Mouse (Mus musculus): ENCODE results near the gene Rasip1. TPM values are rescaled to one million over a fixed set of nuclear protein-coding genes. Genes with fewer than 3 reads are reported as not detected.

Rasip1 gene
- total RNA-seq (2021): 1 to 10 TPM; 6.9 to 7.0 TPM
- long read RNA-seq, experiment 1, partial matches to known transcripts: 1 of 6 reads
- long read RNA-seq, experiment 1, other reads (novel, unspliced or antisense): 1 of 6 reads
- long read RNA-seq, experiment 2, transcript Rasip1-201 (12 exons, 3,202 nt): major isoform, 8 of 11 reads
- long read RNA-seq, experiment 2, partial matches to known transcripts: 2 of 11 reads
- long read RNA-seq, experiment 2, other reads (novel, unspliced or antisense): 1 of 11 reads

GRCm38 (mm10) chr7:45627261-45627660, at the start of gene Rasip1:
Gene Rasip1 (plus strand): TSS chr7:45627488.
- DNase-seq: peak in 1 of 2 experiments; percentile 26
- intact Hi-C loops (cut with DNase I): no loop called here

GRCm38 (mm10) chr7:45585923-45586322, 41.4 kb upstream of the Rasip1 start:
- no peak for DNase-seq
- intact Hi-C loops (cut with DNase I): no loop called here

GRCm38 (mm10) chr7:45587631-45588592, 39.4 kb upstream of the Rasip1 start:
- intact Hi-C loops (cut with DNase I): loop anchor here (2.0 kb wide), 1 partner anchor 31 kb away; no protein-coding TSS in a partner anchor
- no peak for DNase-seq

DNA sequence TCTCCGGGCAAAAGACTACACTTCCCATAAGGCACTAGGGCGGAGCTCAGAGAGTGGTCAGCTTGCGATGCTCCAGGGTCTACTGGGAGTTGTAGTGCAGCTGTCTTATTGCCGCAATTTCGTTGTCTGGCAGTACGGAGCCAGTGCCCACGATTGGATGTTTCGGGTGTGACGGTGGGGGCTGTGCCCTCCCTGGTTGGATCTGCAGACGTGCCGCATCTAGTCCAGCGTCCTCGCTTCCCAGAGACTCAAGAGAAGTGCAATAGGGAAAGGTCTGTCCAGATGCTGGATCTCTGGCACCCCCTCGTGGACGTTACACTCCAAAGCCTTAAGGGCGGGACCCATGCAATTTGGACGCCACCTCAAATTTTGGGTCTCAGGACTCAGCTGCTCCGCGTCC, 38.1 kb upstream of the Rasip1 start:
- intact Hi-C loops (cut with DNase I): loop anchor here (2.0 kb wide), 1 partner anchor 32 kb away; no protein-coding TSS in a partner anchor
- peak; percentile 89 to 92 for DNase-seq

- DNase-seq: no peak
- intact Hi-C loops (cut with DNase I): loop anchor here (2.0 kb wide), 1 partner anchor 33 kb away; no protein-coding TSS in a partner anchor
Measured at GRCm38 (mm10) chr7:45589898-45590297, 37.4 kb upstream of the Rasip1 start.

- intact Hi-C loops (cut with DNase I): no loop called here
- DNase-seq: no peak
Measured at GRCm38 (mm10) chr7:45590874-45591273, 36.4 kb upstream of the Rasip1 start.

GRCm38 (mm10) chr7:45591880-45592279, 35.4 kb upstream of the Rasip1 start:
- no peak for DNase-seq
- intact Hi-C loops (cut with DNase I): no loop called here

- peak; percentile 68 to 73 for DNase-seq
- intact Hi-C loops (cut with DNase I): no loop called here
Measured at GRCm38 (mm10) chr7:45593118-45593815, 34.0 kb upstream of the Rasip1 start.

GRCm38 (mm10) chr7:45595176-45595575, 32.1 kb upstream of the Rasip1 start:
- intact Hi-C loops (cut with DNase I): loop anchor here (2.0 kb wide), 1 partner anchor 18 kb away; no protein-coding TSS in a partner anchor
- DNase-seq: no peak

DNA sequence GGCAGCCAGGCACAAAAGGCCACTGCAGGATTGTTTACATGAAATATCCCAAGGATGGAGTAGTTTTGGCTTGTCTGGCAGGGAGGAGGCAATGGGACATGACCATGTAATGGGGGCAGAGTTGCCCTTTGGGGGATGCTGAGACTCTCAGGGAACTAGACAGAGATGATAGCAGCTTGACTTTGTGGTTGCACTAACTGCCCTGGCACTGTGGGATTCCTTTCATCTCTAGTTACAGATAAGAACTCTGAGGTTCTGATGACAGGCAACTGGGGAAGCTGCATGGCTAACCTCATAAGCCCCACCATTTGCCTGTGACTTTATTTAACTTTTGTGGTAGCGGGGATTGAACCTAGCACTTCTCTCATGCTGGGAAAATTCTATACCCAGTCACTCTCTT, 31.2 kb upstream of the Rasip1 start:
- intact Hi-C loops (cut with DNase I): no loop called here
- DNase-seq: no peak

- intact Hi-C loops (cut with DNase I): loop anchor here (1.0 kb wide), 1 partner anchor 11 kb away; no protein-coding TSS in a partner anchor
- DNase-seq: no peak
Measured at GRCm38 (mm10) chr7:45597013-45597412, 30.3 kb upstream of the Rasip1 start.

DNA sequence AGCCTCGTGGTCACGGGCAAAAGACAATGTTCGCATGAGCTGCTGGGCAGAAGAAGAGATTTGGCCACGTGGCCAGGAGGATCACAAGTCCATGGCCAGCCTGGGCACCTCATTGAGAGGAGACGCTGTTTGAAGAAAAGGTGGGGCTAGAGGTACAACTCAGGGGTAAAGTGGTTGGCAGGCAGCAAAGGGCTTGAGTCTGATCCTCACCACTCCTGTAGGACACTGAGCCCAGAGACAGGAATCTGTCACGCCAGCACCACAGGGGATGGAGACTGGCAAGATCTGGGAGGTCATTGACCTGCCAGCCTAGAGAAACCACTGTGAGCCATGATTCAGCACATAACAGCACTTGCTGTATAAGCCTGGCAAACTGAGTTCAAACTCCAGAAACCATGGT, 29.8 kb upstream of the Rasip1 start:
- intact Hi-C loops (cut with DNase I): loop anchor here (1.0 kb wide), 1 partner anchor 11 kb away; no protein-coding TSS in a partner anchor
- DNase-seq: no peak

DNA sequence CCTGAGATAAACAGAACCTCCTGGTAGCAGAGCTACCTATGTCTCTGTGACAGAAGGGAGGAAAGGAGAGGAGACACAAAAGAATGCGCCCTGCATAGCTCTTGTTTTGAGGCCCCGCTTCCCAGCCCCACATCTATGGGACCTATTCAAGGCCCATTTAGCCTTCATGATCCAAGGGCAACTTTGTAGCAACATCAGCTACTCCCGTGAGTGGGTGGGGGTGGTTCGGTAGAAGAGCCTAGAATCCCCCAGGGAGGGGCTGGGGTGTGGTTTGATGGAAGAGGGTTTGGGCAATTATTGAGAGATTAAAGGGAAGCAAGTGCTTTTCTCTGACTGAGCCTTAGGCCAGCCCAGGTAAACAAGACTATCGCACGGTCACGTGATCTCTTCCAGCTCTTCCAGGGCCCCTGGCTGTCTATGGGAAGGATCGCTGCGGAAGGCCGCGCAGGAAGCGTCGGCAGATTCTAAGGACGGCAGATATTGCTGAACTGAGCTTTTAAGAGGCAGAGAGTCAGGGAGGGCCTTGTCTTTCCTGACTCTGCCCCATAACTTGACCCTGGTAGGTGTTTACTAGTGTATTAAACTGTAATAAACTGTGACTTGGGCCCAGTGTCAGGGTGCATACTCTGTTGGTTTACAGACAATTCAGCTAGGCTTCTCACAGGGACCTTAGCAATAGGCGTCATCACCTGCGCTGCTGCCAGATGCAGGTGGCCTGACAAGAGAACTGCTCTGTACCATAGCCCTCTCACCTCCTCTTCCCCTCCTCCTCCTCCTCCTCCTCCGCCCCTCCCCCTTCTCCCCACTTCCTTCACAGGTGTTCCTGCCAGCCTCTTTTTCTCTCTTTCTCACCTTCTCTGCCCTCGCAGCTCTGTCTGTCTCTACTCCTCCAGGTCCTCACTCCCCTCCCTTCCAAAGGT, 28.1 kb upstream of the Rasip1 start:
- DNase-seq: no peak
- intact Hi-C loops (cut with DNase I): no loop called here

DNA sequence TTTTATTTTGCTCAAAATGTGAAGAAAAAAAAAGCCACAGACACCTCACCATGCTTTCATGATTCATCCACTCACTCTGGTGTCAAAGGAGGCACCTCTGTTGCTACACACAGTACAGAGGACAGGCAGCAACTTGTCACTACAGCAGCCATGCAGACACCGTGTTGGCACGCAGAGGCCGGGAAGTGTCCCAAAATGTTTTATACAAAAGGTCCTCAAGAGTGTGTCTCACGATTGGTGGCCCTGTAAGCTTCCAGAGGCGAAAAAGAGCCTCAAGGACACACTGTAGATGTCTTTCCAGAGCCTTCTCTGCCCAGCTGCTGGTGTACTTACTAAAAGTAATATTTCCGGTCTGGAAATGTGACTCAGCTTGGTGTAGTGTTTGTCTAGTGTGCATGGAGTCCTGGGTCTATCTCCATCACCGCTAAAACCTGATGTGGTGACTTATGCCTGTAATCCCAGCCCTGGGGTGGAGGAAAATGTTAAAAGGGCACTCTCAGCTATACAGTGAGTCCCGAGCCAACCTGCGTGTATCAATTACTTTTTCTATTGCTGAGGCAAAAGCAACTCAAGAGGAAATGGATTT, 21.5 kb upstream of the Rasip1 start:
- intact Hi-C loops (cut with DNase I): no loop called here
- DNase-seq: no peak

DNA sequence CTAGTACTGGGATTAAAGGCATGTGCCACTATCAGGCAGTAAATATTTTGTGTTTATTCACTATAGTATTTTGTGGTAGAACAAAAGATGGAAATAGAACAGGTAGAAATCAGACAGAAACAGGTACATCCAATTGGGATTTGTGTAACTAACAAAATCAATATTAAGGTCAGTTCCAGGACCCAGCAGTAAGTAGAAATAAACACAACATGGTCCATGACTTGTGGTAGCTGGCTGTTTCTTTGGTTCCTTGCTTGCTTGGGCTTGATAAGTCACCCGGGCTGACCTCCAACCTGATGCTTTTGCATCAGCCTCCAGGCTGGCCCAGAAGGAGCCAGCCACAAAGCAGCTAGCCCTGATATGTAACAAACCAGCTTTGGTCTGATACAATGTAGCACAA, 17.8 kb upstream of the Rasip1 start:
- intact Hi-C loops (cut with DNase I): no loop called here
- DNase-seq: no peak

GRCm38 (mm10) chr7:45616277-45616676, 11.0 kb upstream of the Rasip1 start:
- DNase-seq: no peak
- intact Hi-C loops (cut with DNase I): loop anchor here (5.0 kb wide), 1 partner anchor 51 kb away; the partner anchor contains the start of gene Fut2

- intact Hi-C loops (cut with DNase I): loop anchor here (5.0 kb wide), 1 partner anchor 50 kb away; the partner anchor contains the start of gene Fut2
Measured at GRCm38 (mm10) chr7:45617042-45617695, 10.1 kb upstream of the Rasip1 start, which contains the start of gene Fut1. Gene Fut1 (plus strand): TSS chr7:45617289.

GRCm38 (mm10) chr7:45618316-45618715, 9.0 kb upstream of the Rasip1 start:
- DNase-seq: no peak
- intact Hi-C loops (cut with DNase I): loop anchor here (5.0 kb wide), 1 partner anchor 49 kb away; the partner anchor contains the start of gene Fut2

More at GRCm38 (mm10) chr7:45617042-45617695, 10.1 kb upstream of the Rasip1 start, which contains the start of gene Fut1:
- no peak for DNase-seq

Data from gastrocnemius, postnatal 36 days (tissue).